Mouse (Mus musculus): ENCODE results near the gene Pced1b.

GRCm38 (mm10) chr15:97389577-97389976, 142.7 kb downstream of the Pced1b start:
- TF ChIP-seq GATA1 (IDR thresholded peaks at IDR 0.05; ENCODE audit: borderline replicate concordance, low read length) (no peak), FLI1 (IDR thresholded peaks at IDR 0.05; ENCODE audit: low read length) (no peak)

Measured in megakaryocyte, embryonic 14.5 days (primary cell).